Mouse (Mus musculus) cerebellum, adult 2 months (tissue): ENCODE measurements around the gene Tigit.

Experiments
- CTCF ChIP-seq: fragments of 200-500 bp; IDR thresholded peaks from 2 replicates; pipeline ENCODE4 v1.5.1; 2011; ENCODE audit warnings: low read depth, mild to moderate bottlenecking, control low read depth, low read length, moderate library complexity, borderline replicate concordance; ENCODE audit not compliant: insufficient read depth
- POLR2A ChIP-seq: fragments of 200-500 bp; IDR thresholded peaks from 2 replicates; pipeline ENCODE4 v1.6.1; 2011; ENCODE audit warnings: low read length, control low read depth, borderline replicate concordance; ENCODE audit not compliant: insufficient read depth

DNA sequence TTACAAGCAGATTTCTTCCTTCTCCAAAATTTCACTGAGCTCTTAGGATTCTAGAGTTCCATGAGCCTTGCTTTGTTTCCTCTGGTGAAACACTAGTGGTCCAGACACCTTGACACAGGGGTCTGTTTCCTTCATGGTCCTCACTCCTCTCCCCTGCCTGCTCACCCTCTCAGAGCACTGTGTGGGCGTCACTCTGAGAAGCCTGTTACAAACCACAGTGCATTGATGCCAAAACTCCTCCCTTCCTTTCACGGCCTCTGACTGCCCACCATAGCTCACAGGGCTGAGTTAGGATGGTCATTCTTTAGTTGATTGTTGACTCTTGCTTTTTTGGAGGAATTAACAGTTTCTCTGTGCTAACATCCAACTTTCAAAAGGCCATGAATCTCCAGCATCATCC, 43.6 kb downstream of the Tigit start:
- TF ChIP-seq CTCF (no peak), POLR2A (no peak)
